In the genomic region with DNA sequence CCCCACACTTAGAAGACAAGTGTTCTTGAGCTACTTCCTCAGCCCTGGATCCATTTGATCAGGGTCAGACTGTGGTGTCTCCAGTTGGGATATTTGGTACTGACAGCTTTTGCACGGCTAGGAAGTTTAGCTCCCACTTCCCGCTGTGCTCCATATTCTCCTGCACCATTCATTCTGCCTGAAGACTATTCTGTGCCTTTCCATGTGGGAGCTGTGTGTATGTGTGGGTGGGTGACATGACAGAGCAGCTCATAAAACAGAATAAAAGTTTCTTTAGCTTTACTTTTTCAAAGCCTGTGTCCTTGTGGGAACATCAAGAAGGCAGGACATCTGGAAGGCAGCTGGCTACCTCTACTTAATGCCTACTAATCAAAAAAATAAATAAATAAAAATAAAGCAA, we compare ENCODE assay signal across 15 mouse cellular contexts.
A peak's percentile ranks its signal among the peaks of the same experiment; 100 is the strongest.
DNase-seq lines count a peak whose midpoint lies in the region.
"Had no signal": no experiment of that assay in that cellular context is flagged by ENCODE, and none has a peak within 500 bp of the region (broad histone marks: within the 10 kb centered on the region; RNA-seq: fewer than 3 reads in every experiment).

No protein-coding gene starts in this region.

- peak; percentile 35 to 51 for DNase-seq in frontal cortex, postnatal 36 days (ENCODE audit: low spot score in 2 of 2)
- no peak for DNase-seq in frontal cortex, postnatal 14 days (ENCODE audit: low spot score in 2 of 2)
- peak; percentile 63 for DNase-seq in right cerebral cortex, adult 18-20 months
- no peak for DNase-seq in right cerebral cortex, postnatal 14 days
- peak; percentile 26 to 47 for DNase-seq in left cerebral cortex, adult 9 months (ENCODE audit: low spot score in 2 of 2)
- peak; percentile 50 for DNase-seq in telencephalon, adult 2 months (ENCODE audit: low read depth, low spot score)
- no peak for DNase-seq in layer of hippocampus, adult 9-11 months
- DNase-seq: adrenal gland, adult 8-10 months; adrenal gland, postnatal 36 days; cerebellum, adult 11 months; cerebellum, adult 9-10 months; cerebellum, postnatal 25 days; gastrocnemius, postnatal 14 days; heart, postnatal 10 days; heart, postnatal 4 days had no signal

Comparison
In these comparisons a context has a peak if more than half of its experiments do, and no peak if none do; other contexts are left out.
1. DNase-seq: peak in frontal cortex, postnatal 36 days (2 of 2), right cerebral cortex, adult 18-20 months (single experiment), left cerebral cortex, adult 9 months (2 of 2) and telencephalon, adult 2 months (single experiment); none in frontal cortex, postnatal 14 days (0 of 2), right cerebral cortex, postnatal 14 days (single experiment) and layer of hippocampus, adult 9-11 months (single experiment).